Mouse (Mus musculus) forebrain, embryonic 10.5 days (tissue): ENCODE results near the gene Plekha4. TPM values are rescaled to one million over a fixed set of nuclear protein-coding genes. Genes with fewer than 3 reads are reported as not detected.

ENCODE experiments used
- DNase-seq: peaks from one replicate; pipeline ENCODE4 v3.0.0-alpha.2; 2017; ENCODE audit warnings: low spot score; ENCODE audit errors: extremely low spot score
- H3K27ac ChIP-seq: fragments of 300-500 bp; sonication (generic); 2 replicates; pipeline ENCODE4 v1.5.1; 2016; ENCODE audit warnings: mild to moderate bottlenecking
- H3K27me3 ChIP-seq: fragments of 300-500 bp; sonication (generic); 2 replicates; pipeline ENCODE4 v1.6.1; 2016; ENCODE audit warnings: mild to moderate bottlenecking; ENCODE audit not compliant: poor library complexity, severe bottlenecking
- H3K36me3 ChIP-seq: fragments of 300-500 bp; sonication (generic); replicated peaks from 2 replicates; pipeline ENCODE4 v1.6.1; 2016; ENCODE audit warnings: mild to moderate bottlenecking, moderate library complexity
- H3K4me1 ChIP-seq: fragments of 300-500 bp; sonication (generic); 2 replicates; pipeline ENCODE4 v1.6.1; 2016
- H3K4me3 ChIP-seq: fragments of 300-500 bp; sonication (generic); 2 replicates; pipeline ENCODE4 v1.5.1; 2016; ENCODE audit warnings: mild to moderate bottlenecking, moderate library complexity
- H3K9me3 ChIP-seq: fragments of 300-500 bp; sonication (generic); 2 replicates; pipeline ENCODE4 v1.6.1; 2016; ENCODE audit warnings: mild to moderate bottlenecking, moderate library complexity
- WGBS: fragments of 180-500 bp; shearing (Covaris S2); methylation state at CpG from one replicate; pipeline ENCODE4 v1.1.7; 2016; 5-methylcytosine and 5-hydroxymethylcytosine counted together
- polyA plus RNA-seq: library from polyadenylated mRNA; unstranded; fragments of >200 nt; fragmentation: Nextera tagmentation; extraction: Ambion mirVana; gene quantifications from 2 replicates; pipeline ENCODE4 v1.2.1, GENCODE M21; 2016

The Plekha4 gene
- polyA plus RNA-seq, 1 experiment from 2014 or later: 1.1 TPM

DNA sequence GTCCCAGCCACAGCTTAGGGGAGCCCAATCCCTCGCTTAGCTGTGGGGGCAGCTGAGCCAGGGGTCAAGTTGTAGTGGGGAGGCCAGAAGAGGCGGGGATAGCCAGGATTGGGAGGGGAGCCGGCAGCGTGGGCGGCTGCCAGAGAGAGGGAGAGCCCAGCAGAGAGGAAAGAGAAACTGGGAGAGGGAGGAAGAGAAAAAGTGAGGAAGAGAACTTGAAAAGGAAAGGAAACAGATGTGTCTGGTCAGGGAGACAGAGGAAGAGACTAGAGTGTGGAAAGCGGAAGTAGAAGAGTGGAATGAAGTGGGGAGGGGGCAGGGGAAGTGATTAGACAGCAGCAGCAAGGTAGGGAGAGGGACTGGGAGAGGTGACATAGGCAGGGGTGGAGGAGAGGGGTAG is 3.3 kb downstream of the Plekha4 start:
- H3K9me3 ChIP-seq: no peaks in the 10 kb centered on the region
- 30% methylated on average over 6 of the region's 6 CpGs for WGBS
- no peak for DNase-seq
- H3K4me3 ChIP-seq: no peak overlapping the region
- peaks cover 32% of the 10 kb centered on the region for H3K4me1 ChIP-seq
- no peaks in the 10 kb centered on the region for H3K27me3 ChIP-seq
- peaks cover 4% of the 10 kb centered on the region for H3K36me3 ChIP-seq
- H3K27ac ChIP-seq: peak overlapping the region; percentile 12; the same call in 1 of the 2 replicates

- peak overlapping the region; percentile 62; the same call in 1 of the 2 replicates for H3K27ac ChIP-seq
- H3K36me3 ChIP-seq: no peaks in the 10 kb centered on the region
- no peak for DNase-seq
- peaks cover 21% of the 10 kb centered on the region for H3K4me1 ChIP-seq
- H3K27me3 ChIP-seq: no peaks in the 10 kb centered on the region
- no peak overlapping the region for H3K4me3 ChIP-seq
- 90% methylated on average over 2 of the region's 2 CpGs for WGBS
- no peaks in the 10 kb centered on the region for H3K9me3 ChIP-seq
These were observed 4.5 kb downstream of the Plekha4 start for GRCm38 (mm10) chr7:45530643-45531042.

DNA sequence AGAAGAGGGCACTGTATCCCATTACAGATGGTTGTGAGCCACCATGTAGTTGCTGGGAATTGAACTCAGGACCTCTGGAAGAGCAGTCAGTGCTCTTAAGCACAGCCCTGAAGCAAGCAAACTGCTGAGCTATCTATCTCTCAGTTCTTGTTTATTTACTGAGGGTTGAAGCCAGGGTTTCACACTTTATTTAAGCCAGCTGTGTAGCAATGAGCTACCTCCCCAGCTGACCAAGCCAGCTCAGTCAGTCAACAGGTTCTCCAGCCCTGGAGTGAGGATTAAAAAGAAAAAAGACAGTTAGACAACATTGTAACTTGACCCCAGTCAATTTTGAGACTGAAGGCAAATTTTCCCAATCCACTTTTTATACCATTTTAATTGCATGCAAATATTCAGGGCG is 9.5 kb downstream of the Plekha4 start:
- WGBS: 73% methylated on average over 1 of the region's 1 CpGs
- Histone ChIP-seq H3K9me3 (no peaks in the 10 kb centered on the region), H3K4me3 (no peak overlapping the region), H3K27me3 (no peaks in the 10 kb centered on the region), H3K36me3 (no peaks in the 10 kb centered on the region), H3K4me1 (peaks cover 23% of the 10 kb centered on the region), H3K27ac (no peak overlapping the region)
- no peak for DNase-seq

GRCm38 (mm10) chr7:45537602-45538001 is 11.5 kb downstream of the Plekha4 start:
- H3K27me3 ChIP-seq: no peaks in the 10 kb centered on the region
- H3K9me3 ChIP-seq: no peaks in the 10 kb centered on the region
- DNase-seq: no peak
- H3K36me3 ChIP-seq: no peaks in the 10 kb centered on the region
- peak overlapping the region; percentile 70 for H3K4me3 ChIP-seq
- H3K27ac ChIP-seq: peak overlapping the region; percentile 87; the same call in 1 of the 2 replicates
- H3K4me1 ChIP-seq: peaks cover 21% of the 10 kb centered on the region
- 82% methylated on average over 10 of the region's 10 CpGs for WGBS

DNA sequence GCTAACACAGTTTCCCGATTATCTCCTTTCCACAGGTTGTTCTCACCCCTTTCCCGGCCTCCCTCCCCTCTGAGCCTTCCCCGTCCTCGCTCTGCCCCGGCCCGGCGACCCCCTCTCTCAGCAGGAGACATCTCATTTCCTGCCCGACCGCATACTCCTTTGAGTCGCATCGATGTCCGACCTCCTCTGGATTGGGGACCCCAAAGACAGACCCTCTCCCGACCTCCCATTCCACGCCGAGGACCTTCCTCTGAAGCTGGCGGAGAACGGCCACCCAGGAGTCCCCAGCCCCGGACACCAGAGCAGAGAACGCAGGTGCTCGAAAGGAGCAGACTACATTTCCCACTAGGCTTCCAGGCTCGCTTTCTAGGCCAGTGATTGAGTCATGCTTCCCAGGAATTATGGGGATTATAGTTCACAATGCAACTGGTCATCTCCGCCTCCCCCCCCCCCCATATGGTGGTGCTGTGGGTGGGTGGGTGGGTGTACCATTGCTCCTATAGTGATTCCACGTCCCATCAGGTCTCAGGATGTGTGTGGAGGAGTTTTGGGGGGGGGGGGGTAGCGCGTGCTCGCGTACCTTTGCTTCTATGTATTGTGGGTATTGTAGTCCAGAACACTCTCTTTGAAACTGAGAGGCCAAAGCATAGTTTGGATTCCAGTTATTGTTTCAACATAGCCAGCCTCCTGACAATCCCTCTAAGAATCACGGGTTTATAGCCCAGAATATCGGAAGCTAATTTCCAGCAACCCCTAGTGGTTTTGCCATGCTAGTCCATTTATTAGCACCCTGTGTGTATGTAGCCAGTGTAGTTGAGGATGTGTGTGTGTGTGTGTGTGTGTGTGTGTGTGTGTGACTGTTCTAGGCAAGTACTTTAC is 12.3 kb downstream of the Plekha4 start:
- Histone ChIP-seq H3K4me1 (peaks cover 21% of the 10 kb centered on the region), H3K9me3 (no peaks in the 10 kb centered on the region), H3K27me3 (no peaks in the 10 kb centered on the region), H3K27ac (peak overlapping the region; percentile 87), H3K36me3 (no peaks in the 10 kb centered on the region), H3K4me3 (peak overlapping the region; percentile 70)
- peak; percentile 66 for DNase-seq
- WGBS: 2% methylated on average over 29 of the region's 29 CpGs

GRCm38 (mm10) chr7:45539095-45539494 is 13.0 kb downstream of the Plekha4 start:
- H3K4me3 ChIP-seq: peak overlapping the region; percentile 10; the same call in 1 of the 2 replicates
- H3K9me3 ChIP-seq: no peaks in the 10 kb centered on the region
- peak overlapping the region; percentile 87 for H3K27ac ChIP-seq
- no peaks in the 10 kb centered on the region for H3K36me3 ChIP-seq
- H3K27me3 ChIP-seq: no peaks in the 10 kb centered on the region
- no peak for DNase-seq
- WGBS: 85% methylated on average over 3 of the region's 3 CpGs
- peaks cover 21% of the 10 kb centered on the region for H3K4me1 ChIP-seq

- Histone ChIP-seq H3K27me3 (no peaks in the 10 kb centered on the region), H3K9me3 (peaks cover 3% of the 10 kb centered on the region; the same call in 1 of the 2 replicates), H3K36me3 (no peaks in the 10 kb centered on the region), H3K4me3 (no peak overlapping the region), H3K4me1 (peaks cover 21% of the 10 kb centered on the region), H3K27ac (no peak overlapping the region)
- WGBS: 80% methylated on average over 2 of the region's 2 CpGs
- DNase-seq: no peak
These were observed 14.1 kb downstream of the Plekha4 start for GRCm38 (mm10) chr7:45540213-45540612.

- Histone ChIP-seq H3K27ac (no peak overlapping the region), H3K27me3 (no peaks in the 10 kb centered on the region), H3K36me3 (no peaks in the 10 kb centered on the region), H3K9me3 (peaks cover 3% of the 10 kb centered on the region; the same call in 1 of the 2 replicates), H3K4me1 (0 out of 2 replicates have a peak, but pooled peaks cover 3% of the 10 kb centered on the region), H3K4me3 (no peak overlapping the region)
- WGBS: 89% methylated on average over 1 of the region's 1 CpGs
- DNase-seq: no peak
These were observed 18.4 kb downstream of the Plekha4 start for GRCm38 (mm10) chr7:45544525-45544924.

DNA sequence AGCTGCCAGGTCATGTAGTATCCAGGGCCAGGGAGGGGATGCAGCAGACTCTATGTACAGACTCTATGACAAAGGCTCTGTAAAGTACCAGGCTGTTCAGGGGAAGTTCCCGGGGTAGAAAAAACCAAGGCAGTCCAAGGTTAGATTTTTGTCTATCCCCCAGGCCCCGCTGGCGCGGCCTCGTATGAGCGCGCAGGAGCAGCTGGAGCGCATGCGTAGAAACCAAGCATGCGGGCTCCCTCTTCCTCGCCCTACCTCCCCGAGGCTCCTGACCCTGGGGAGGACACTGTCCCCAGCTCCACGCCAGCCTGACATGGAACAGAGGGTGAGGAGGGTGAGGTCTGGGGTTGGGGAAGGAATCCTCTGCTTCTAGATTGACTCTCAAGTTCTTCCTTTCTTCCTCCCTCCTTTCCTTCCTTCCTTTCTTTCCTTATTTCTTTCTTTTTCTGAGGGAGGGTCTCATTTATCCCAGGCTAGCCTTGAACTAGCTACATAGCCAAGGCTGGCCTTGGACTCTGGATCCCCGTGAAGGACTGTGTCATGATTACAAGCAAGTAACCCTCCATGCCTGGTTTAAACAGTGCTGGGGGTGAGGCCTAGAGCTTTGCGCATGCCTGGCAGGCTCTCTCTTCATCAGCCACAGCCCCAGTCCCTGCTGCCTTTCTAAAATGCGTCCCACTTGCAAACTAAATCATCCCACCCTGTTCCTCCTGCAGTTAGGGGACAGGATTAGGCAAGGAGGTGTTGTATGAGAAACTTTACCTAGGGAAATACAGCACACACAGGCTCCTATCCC is 23.7 kb downstream of the Plekha4 start:
- H3K27me3 ChIP-seq: no peaks in the 10 kb centered on the region
- H3K4me1 ChIP-seq: peaks cover 3% of the 10 kb centered on the region
- no peaks in the 10 kb centered on the region for H3K9me3 ChIP-seq
- WGBS: 90% methylated on average over 16 of the region's 16 CpGs
- DNase-seq: no peak
- no peak overlapping the region for H3K4me3 ChIP-seq
- H3K36me3 ChIP-seq: no peaks in the 10 kb centered on the region
- no peak overlapping the region for H3K27ac ChIP-seq

- H3K27ac ChIP-seq: no peak overlapping the region
These were observed 24.8 kb downstream of the Plekha4 start for GRCm38 (mm10) chr7:45550821-45551511.

DNA sequence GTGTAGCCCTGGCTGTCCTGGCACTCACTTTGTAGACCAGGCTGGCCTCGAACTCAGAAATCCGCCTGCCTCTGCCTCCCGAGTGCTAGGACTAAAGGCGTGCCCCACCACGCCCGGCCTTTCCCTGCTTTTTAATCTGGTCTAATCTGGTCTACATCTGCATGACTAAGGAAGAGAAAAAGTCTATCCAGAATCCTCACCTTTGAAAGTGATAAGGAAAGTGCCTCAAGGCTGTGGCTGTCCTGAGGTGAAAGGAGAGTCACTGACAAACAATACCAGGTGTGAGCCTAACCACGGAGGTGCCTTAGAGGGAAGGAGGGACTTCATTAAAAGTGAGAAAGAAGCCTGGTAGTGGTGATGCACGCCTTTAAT is 25.4 kb downstream of the Plekha4 start:
- peaks cover 9% of the 10 kb centered on the region for H3K4me1 ChIP-seq
- no peaks in the 10 kb centered on the region for H3K27me3 ChIP-seq
- no peak for DNase-seq
- H3K9me3 ChIP-seq: no peaks in the 10 kb centered on the region
- no peaks in the 10 kb centered on the region for H3K36me3 ChIP-seq
- H3K4me3 ChIP-seq: no peak overlapping the region
- no peak overlapping the region for H3K27ac ChIP-seq
- WGBS: 83% methylated on average over 8 of the region's 8 CpGs

More at GRCm38 (mm10) chr7:45550821-45551511, 24.8 kb downstream of the Plekha4 start:
- Histone ChIP-seq H3K9me3 (no peaks in the 10 kb centered on the region), H3K27me3 (no peaks in the 10 kb centered on the region), H3K4me1 (peaks cover 7% of the 10 kb centered on the region), H3K36me3 (no peaks in the 10 kb centered on the region), H3K4me3 (no peak overlapping the region)
- no peak for DNase-seq
- 82% methylated on average over 11 of the region's 11 CpGs for WGBS

GRCm38 (mm10) chr7:45553519-45553918 is 27.4 kb downstream of the Plekha4 start:
- H3K27ac ChIP-seq: no peak overlapping the region

More at GRCm38 (mm10) chr7:45553519-45553918, 27.4 kb downstream of the Plekha4 start:
- Histone ChIP-seq H3K9me3 (no peaks in the 10 kb centered on the region), H3K4me3 (no peak overlapping the region), H3K27me3 (no peaks in the 10 kb centered on the region), H3K36me3 (no peaks in the 10 kb centered on the region), H3K4me1 (peaks cover 9% of the 10 kb centered on the region)
- no peak for DNase-seq
- 70% methylated on average over 8 of the region's 8 CpGs for WGBS
